Mouse (Mus musculus) liver, embryonic 16.5 days (tissue): ENCODE results near the gene Gm13276. TPM values are rescaled to one million over a fixed set of nuclear protein-coding genes. Genes with fewer than 3 reads are reported as not detected.
"Not testable (repeated sequence)": the region's sequence is repeated elsewhere in the genome, so short reads cannot be mapped to it uniquely, and the experiment has no call there.

Experiments
- ATAC-seq: fragments of 200-750 bp; cut with Nextera tagmentation; 2 replicates; pipeline ENCODE4 v1.8.0; 2017; ENCODE audit warnings: low read depth, mild to moderate bottlenecking, moderate number of reproducible peaks, moderate library complexity
- H3K27ac ChIP-seq: fragments of 300-500 bp; sonication (generic); 2 replicates; pipeline ENCODE4 v1.5.1; 2014; ENCODE audit warnings: mild to moderate bottlenecking, low read length
- H3K27me3 ChIP-seq: fragments of 300-500 bp; sonication (generic); 2 replicates; pipeline ENCODE4 v1.6.1; 2014; ENCODE audit warnings: low read depth, low read length, mixed read lengths; ENCODE audit not compliant: control insufficient read depth, insufficient read depth
- H3K36me3 ChIP-seq: fragments of 300-500 bp; sonication (generic); 2 replicates; pipeline ENCODE4 v1.6.1; 2014; ENCODE audit warnings: mild to moderate bottlenecking; ENCODE audit not compliant: control insufficient read depth, insufficient read depth
- H3K4me1 ChIP-seq: fragments of 300-500 bp; sonication (generic); 2 replicates; pipeline ENCODE4 v1.6.1; 2014; ENCODE audit warnings: low read depth, low read length, mixed read lengths; ENCODE audit not compliant: control insufficient read depth
- H3K4me2 ChIP-seq: fragments of 300-500 bp; sonication (generic); 2 replicates; pipeline ENCODE4 v1.6.1; 2014; ENCODE audit warnings: low read depth, low read length, mixed read lengths
- H3K4me3 ChIP-seq: fragments of 300-500 bp; sonication (generic); 2 replicates; pipeline ENCODE4 v1.5.1; 2014; ENCODE audit warnings: low read depth, mild to moderate bottlenecking, low read length
- H3K9ac ChIP-seq: fragments of 300-500 bp; sonication (generic); 2 replicates; pipeline ENCODE4 v1.6.1; 2014; ENCODE audit warnings: low read depth, low read length
- H3K9me3 ChIP-seq: fragments of 300-500 bp; sonication (generic); replicated peaks from 2 replicates; pipeline ENCODE4 v1.6.1; 2016; ENCODE audit warnings: low read length; ENCODE audit not compliant: control insufficient read depth
- WGBS: fragments of 180-500 bp; shearing (Covaris S2); extraction: QIAGEN DNeasy Blood & Tissue Kit; methylation state at CpG from one replicate; pipeline ENCODE4 v1.1.7; 2014; ENCODE audit not compliant: insufficient replicate concordance; 5-methylcytosine and 5-hydroxymethylcytosine counted together
- polyA plus RNA-seq: library from polyadenylated mRNA; unstranded; fragments of >200 nt; fragmentation: Nextera tagmentation; extraction: Ambion mirVana; gene quantifications from 2 replicates; pipeline ENCODE4 v1.2.1, GENCODE M21; 2015

The Gm13276 gene
- polyA plus RNA-seq, 1 experiment from 2014 or later = not detected

DNA sequence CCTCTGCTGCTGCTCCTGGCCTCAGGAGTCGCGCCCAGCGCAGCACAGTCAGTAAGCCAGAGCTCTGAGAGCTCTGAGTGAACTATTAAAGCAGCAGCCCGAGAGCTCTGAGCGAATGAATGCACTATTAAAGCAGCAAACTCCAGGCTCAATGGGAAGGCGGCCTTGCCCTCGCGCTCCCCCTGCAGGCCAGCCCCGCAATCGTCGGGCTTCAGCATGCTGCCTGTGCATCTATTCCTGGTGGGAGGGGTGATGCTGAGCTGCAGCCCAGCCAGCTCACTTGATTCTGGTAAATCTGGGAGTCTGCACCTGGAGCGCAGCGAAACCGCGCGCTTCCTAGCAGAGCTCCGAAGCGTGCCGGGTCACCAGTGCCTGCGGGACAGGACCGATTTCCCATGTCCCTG lies 27.9 kb upstream of the Gm13276 start:
- H3K4me3 ChIP-seq = peak overlapping the region; percentile 66

DNA sequence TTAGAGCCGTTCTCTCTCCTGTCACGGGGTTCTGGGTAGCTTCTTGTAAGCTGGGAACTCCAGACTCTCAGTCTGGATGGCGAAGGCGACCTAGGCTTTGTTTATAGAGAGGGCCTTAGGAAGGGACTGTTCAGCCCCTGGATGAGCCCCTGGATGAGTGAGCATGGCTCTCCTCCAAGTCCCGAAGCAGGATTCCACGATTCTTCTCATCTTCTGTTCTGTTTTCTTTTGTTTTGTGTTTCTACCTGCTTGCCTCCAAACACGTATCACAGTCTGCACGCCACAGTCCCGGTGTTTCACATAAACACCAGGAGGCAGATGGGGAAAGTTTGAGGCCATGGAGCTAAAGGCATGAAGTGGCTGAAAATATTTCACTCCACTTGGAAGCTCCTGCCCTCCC lies 26.8 kb upstream of the Gm13276 start:
- H3K27me3 ChIP-seq, H3K27ac ChIP-seq, H3K36me3 ChIP-seq, H3K4me2 ChIP-seq, ATAC-seq, H3K4me1 ChIP-seq, H3K9ac ChIP-seq, H3K4me3 ChIP-seq, H3K9me3 ChIP-seq: not testable (repeated sequence)
- 80% methylated on average over 7 of the region's 9 CpGs for WGBS

More for the DNA sequence above, 27.9 kb upstream of the Gm13276 start:
- not testable (repeated sequence) for H3K36me3 ChIP-seq, H3K4me1 ChIP-seq, H3K9me3 ChIP-seq, H3K27me3 ChIP-seq
- WGBS = under 1% methylated on average over 12 of the region's 21 CpGs
- Histone ChIP-seq H3K4me2 (peak overlapping the region; percentile 84), H3K27ac (peak overlapping the region; percentile 84), H3K9ac (peak overlapping the region; percentile 65)
- peak; percentile 100 for ATAC-seq

GRCm38 (mm10) chr4:88759610-88760268 lies 25.8 kb upstream of the Gm13276 start, which contains the start of gene Gm13283:
Gm13283 (plus strand) TSS chr4:88760119.
- H3K9me3 ChIP-seq, H3K4me1 ChIP-seq, H3K27ac ChIP-seq, H3K27me3 ChIP-seq, H3K36me3 ChIP-seq, H3K9ac ChIP-seq, ATAC-seq: not testable (repeated sequence)
- WGBS = 6% methylated on average over 9 of the region's 14 CpGs
- peak within 1 kb of the TSS; percentile 24 for H3K4me3 ChIP-seq
- H3K4me2 ChIP-seq = peak within 1 kb of the TSS; percentile 46

DNA sequence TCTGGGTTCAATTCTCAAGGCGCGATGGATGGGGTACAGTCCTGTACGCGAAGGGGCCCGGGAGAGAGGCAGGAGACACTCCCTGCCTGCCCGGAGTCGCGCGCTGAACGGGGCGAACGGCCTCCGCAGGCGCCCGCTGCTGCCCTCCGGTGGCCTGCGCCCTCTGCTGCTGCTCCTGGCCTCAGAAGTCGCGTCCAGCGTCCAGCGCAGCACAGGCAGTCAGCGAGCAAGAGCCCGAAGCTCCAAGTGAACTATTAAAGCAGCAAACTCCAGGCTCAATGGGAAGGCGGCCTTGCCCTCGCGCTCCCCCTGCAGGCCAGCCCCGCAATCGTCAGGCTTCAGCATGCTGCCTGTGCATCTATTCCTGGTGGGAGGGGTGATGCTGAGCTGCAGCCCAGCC lies 25.1 kb upstream of the Gm13276 start:
- not testable (repeated sequence) for H3K4me1 ChIP-seq, H3K27ac ChIP-seq, H3K9ac ChIP-seq, H3K27me3 ChIP-seq, H3K36me3 ChIP-seq, ATAC-seq, H3K9me3 ChIP-seq
- H3K4me2 ChIP-seq = peak overlapping the region; percentile 46
- WGBS = 0% methylated on average over 24 of the region's 28 CpGs
- peak overlapping the region; percentile 24 for H3K4me3 ChIP-seq

DNA sequence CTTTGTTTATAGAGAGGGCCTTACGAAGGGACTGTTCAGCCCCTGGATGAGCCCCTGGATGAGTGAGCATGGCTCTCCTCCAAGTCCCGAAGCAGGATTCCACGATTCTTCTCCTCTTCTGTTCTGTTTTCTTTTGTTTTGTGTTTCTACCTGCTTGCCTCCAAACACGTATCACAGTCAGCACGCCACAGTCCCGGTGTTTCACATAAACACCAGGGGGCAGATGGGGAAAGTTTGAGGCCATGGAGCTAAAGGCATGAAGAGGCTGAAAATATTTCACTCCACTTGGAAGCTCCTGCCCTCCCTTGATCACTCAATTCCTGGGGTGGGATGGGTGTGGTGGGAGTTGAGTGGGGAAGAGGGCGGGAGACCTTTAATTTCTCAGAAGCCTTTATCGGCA lies 23.7 kb upstream of the Gm13276 start:
- not testable (repeated sequence) for H3K27me3 ChIP-seq, H3K36me3 ChIP-seq, H3K4me2 ChIP-seq, H3K27ac ChIP-seq, H3K4me3 ChIP-seq, H3K9ac ChIP-seq, H3K4me1 ChIP-seq, H3K9me3 ChIP-seq, ATAC-seq
- WGBS = 55% methylated on average over 6 of the region's 8 CpGs

DNA sequence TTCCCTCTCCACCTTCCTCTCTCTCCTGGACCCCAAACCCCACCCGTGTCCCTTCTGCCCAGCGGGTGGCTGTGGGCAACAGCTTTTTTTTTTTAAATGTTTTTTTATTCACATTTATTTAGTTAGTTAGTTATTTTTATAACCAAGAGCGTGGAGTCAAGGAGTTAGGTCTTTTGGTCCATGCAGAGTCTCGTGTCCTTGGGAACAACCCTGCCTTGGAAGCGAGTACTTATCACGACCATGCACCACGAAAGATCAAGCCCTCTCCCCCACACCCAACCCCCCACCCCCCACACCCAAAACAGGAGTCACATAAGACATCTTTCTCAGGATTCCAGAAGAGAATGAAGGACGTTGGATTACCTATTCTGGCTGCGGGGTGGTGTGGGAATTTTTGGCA lies 23.2 kb upstream of the Gm13276 start:
- not testable (repeated sequence) for H3K4me3 ChIP-seq, H3K27me3 ChIP-seq, ATAC-seq, H3K27ac ChIP-seq, H3K4me1 ChIP-seq, H3K9ac ChIP-seq, H3K9me3 ChIP-seq, H3K36me3 ChIP-seq
- peak overlapping the region; percentile 42; the same call in 1 of the 2 replicates for H3K4me2 ChIP-seq
- WGBS = 40% methylated on average over 8 of the region's 9 CpGs

GRCm38 (mm10) chr4:88763384-88764018 lies 22.0 kb upstream of the Gm13276 start:
- H3K9ac ChIP-seq, H3K4me1 ChIP-seq, H3K9me3 ChIP-seq, H3K36me3 ChIP-seq, H3K27me3 ChIP-seq, H3K27ac ChIP-seq, ATAC-seq: not testable (repeated sequence)
- peak overlapping the region; percentile 45; the same call in 1 of the 2 replicates for H3K4me3 ChIP-seq
- WGBS = 3% methylated on average over 27 of the region's 42 CpGs
- peak overlapping the region; percentile 52 for H3K4me2 ChIP-seq

DNA sequence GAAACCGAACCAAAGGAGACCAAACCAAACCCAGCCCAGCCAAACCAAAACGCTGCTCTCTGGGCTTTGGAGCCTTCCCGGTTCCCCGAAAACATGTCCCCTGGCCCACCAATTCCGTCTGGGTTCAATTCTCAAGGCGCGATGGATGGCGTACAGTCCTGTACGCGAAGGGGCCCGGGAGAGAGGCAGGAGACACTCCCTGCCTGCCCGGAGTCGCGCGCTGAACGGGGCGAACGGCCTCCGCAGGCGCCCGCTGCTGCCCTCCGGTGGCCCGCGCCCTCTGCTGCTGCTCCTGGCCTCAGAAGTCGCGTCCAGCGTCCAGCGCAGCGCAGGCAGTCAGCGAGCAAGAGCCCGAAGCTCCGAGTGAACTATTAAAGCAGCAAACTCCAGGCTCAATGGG lies 12.0 kb upstream of the Gm13276 start, which contains the start of gene Gm13290:
Gene Gm13290, plus strand, starts transcription at position 301 of the 400 bp plus-strand sequence.
- H3K27ac ChIP-seq, H3K4me3 ChIP-seq, ATAC-seq, H3K27me3 ChIP-seq, H3K4me1 ChIP-seq, H3K9ac ChIP-seq, H3K9me3 ChIP-seq, H3K4me2 ChIP-seq, H3K36me3 ChIP-seq: not testable (repeated sequence)
- WGBS = no CpG with 5 or more reads among the region's 32 CpGs

- H3K27me3 ChIP-seq, H3K9me3 ChIP-seq, H3K4me3 ChIP-seq, ATAC-seq, H3K4me1 ChIP-seq, H3K27ac ChIP-seq, H3K9ac ChIP-seq, H3K4me2 ChIP-seq, H3K36me3 ChIP-seq: not testable (repeated sequence)
- no CpG with 5 or more reads among the region's 29 CpGs for WGBS
Observed at GRCm38 (mm10) chr4:88776622-88777021, 8.9 kb upstream of the Gm13276 start, which contains the start of gene Gm13289. Gm13289 (plus strand) TSS chr4:88776922.
